ENCODE assay signal across 8 mouse cellular contexts in genomic region chr11:93856284-93856955, GRCm38 (mm10). TPM values are rescaled to one million over a fixed set of nuclear protein-coding genes. Genes with fewer than 3 reads are reported as not detected.
DNase-seq lines count a peak whose midpoint lies in the region; ATAC-seq and TF ChIP-seq lines count a peak whose summit lies in the region.

No protein-coding gene starts in this region.

- WGBS in heart, embryonic 13.5 days: 3% methylated on average over 6 of the region's 6 CpGs
- WGBS in lung, postnatal 0 days: 4% methylated on average over 6 of the region's 6 CpGs

- peak; percentile 4 for DNase-seq in G1E (ENCODE audit: low spot score)
- peak; percentile 93 for DNase-seq in brain, embryonic 14.5 days (ENCODE audit: low read depth)
- peak; percentile 39 for DNase-seq in fibroblast of lung, adult 2 months (ENCODE audit: low read depth)
- DNase-seq in layer of hippocampus, adult 11-12 months (ENCODE audit: low spot score): peak; percentile 85
- DNase-seq in lung, postnatal 0 days (ENCODE audit: low spot score): peak; percentile 83
- peak; percentile 61 for DNase-seq in ovary, postnatal 36 days (ENCODE audit: low spot score)
- peak; percentile 38 for DNase-seq in urinary bladder, adult 2 months (ENCODE audit: low spot score)

- H3K4me1 ChIP-seq in G1E (ENCODE audit: insufficient read depth, low read depth, low read length): no peaks in the 10 kb centered on the region
- H3K4me1 ChIP-seq in heart, embryonic 13.5 days: peaks cover 3% of the 10 kb centered on the region; the same call in 1 of the 2 replicates
- H3K4me1 ChIP-seq in lung, postnatal 0 days (ENCODE audit: insufficient read depth, low read depth, low read length): no peaks in the 10 kb centered on the region

- peaks cover 4% of the 10 kb centered on the region; the same call in 1 of the 2 replicates for H3K27me3 ChIP-seq in G1E (ENCODE audit: insufficient read depth, low read length)
- no peaks in the 10 kb centered on the region for H3K27me3 ChIP-seq in heart, embryonic 13.5 days (replicated peaks)
- no peaks in the 10 kb centered on the region for H3K27me3 ChIP-seq in lung, postnatal 0 days (replicated peaks; ENCODE audit: insufficient read depth, low read length)

- H3K9ac ChIP-seq in heart, embryonic 13.5 days: peak overlapping the region; percentile 8; the same call in 1 of the 2 replicates
- H3K9ac ChIP-seq in lung, postnatal 0 days (replicated peaks; ENCODE audit: low read depth): no peak overlapping the region

- H3K27ac ChIP-seq in heart, embryonic 13.5 days (replicated peaks): no peak overlapping the region
- H3K27ac ChIP-seq in lung, postnatal 0 days (ENCODE audit: low read length): no peak overlapping the region

- no peak for TF ChIP-seq EP300 in lung, postnatal 0 days (IDR thresholded peaks at IDR 0.05)

- H3K36me3 ChIP-seq in G1E (replicated peaks): peaks cover 20% of the 10 kb centered on the region
- H3K36me3 ChIP-seq in heart, embryonic 13.5 days: peaks cover 25% of the 10 kb centered on the region
- no peaks in the 10 kb centered on the region; the same call in 1 of the 2 replicates for H3K36me3 ChIP-seq in lung, postnatal 0 days (ENCODE audit: insufficient read depth, low read length)

- no peak for TF ChIP-seq POLR2A in brain, embryonic 14.5 days (IDR thresholded peaks at IDR 0.05; ENCODE audit: borderline replicate concordance, extremely low read depth, insufficient read depth, insufficient read length, poor library complexity, severe bottlenecking)

- H3K4me3 ChIP-seq in G1E (ENCODE audit: low read depth, low read length): no peak overlapping the region
- no peak overlapping the region for H3K4me3 ChIP-seq in heart, embryonic 13.5 days
- no peak overlapping the region for H3K4me3 ChIP-seq in lung, postnatal 0 days (ENCODE audit: low read depth, low read length)

- peak; percentile 40; the same call in 1 of the 2 replicates for ATAC-seq in G1E (ENCODE audit: extremely low read depth, insufficient number of reproducible peaks, low FRiP score, poor library complexity, severe bottlenecking)
- ATAC-seq in heart, embryonic 13.5 days (ENCODE audit: extremely low read depth, insufficient number of reproducible peaks, low FRiP score, low TSS enrichment): no peak
- no peak for ATAC-seq in lung, postnatal 0 days

- no peaks in the 10 kb centered on the region for H3K9me3 ChIP-seq in G1E (replicated peaks)
- no peaks in the 10 kb centered on the region for H3K9me3 ChIP-seq in heart, embryonic 13.5 days
- no peaks in the 10 kb centered on the region for H3K9me3 ChIP-seq in lung, postnatal 0 days (ENCODE audit: low read length)

- peak; percentile 34; the same call in 1 of the 2 replicates for TF ChIP-seq CTCF in G1E (IDR thresholded peaks at IDR 0.05; ENCODE audit: low read depth, low read length)
- peak; percentile 89 for TF ChIP-seq CTCF in brain, embryonic 14.5 days (IDR thresholded peaks at IDR 0.05; ENCODE audit: borderline replicate concordance, extremely low read depth, insufficient read depth, insufficient read length)
- peak; percentile 84 for TF ChIP-seq CTCF in lung, postnatal 0 days (IDR thresholded peaks at IDR 0.05)

- peak overlapping the region; percentile 48 for H3K4me2 ChIP-seq in heart, embryonic 13.5 days
- no peak overlapping the region for H3K4me2 ChIP-seq in lung, postnatal 0 days (replicated peaks; ENCODE audit: low read depth, low read length)

RNA-seq across cellular contexts. Expression of gene Utp18, which starts 29.1 kb away (rescaled TPM):
- total RNA-seq in G1E (2014; fragmentation: Nextera tagmentation) (21.9 and 24.9 TPM in 2 replicates), G1E (2017) (50.9 TPM in 2 replicates)
- 22.3 and 26.4 TPM in 2 replicates for polyA plus RNA-seq in G1E (2012)
- polyA plus RNA-seq in brain, embryonic 14.5 days (2012; rRNA removed): 23.8 and 24.1 TPM in 2 replicates
- polyA plus RNA-seq in heart, embryonic 13.5 days (2015; fragmentation: Nextera tagmentation; extraction: Ambion mirVana): 17.0 and 18.3 TPM in 2 replicates
- 10.4 and 12.1 TPM in 2 replicates for polyA plus RNA-seq in lung, postnatal 0 days (2015; fragmentation: Nextera tagmentation; extraction: Ambion mirVana)
- 15.2 and 17.8 TPM in 2 replicates for polyA plus RNA-seq in urinary bladder, adult 2 months (2012; rRNA removed)

RNA-seq across cellular contexts. Expression of gene Mbtd1, which starts 29.2 kb away (rescaled TPM):
- 105 and 119 TPM in 2 replicates for total RNA-seq in G1E (2014; fragmentation: Nextera tagmentation)
- 31.7 and 39.4 TPM in 2 replicates for total RNA-seq in G1E (2017)
- polyA plus RNA-seq in G1E (2012): 29.3 and 36.6 TPM in 2 replicates
- polyA plus RNA-seq in brain, embryonic 14.5 days (2012; rRNA removed): 46.0 and 51.4 TPM in 2 replicates
- polyA plus RNA-seq in heart, embryonic 13.5 days (2015; fragmentation: Nextera tagmentation; extraction: Ambion mirVana): 17.1 and 17.5 TPM in 2 replicates
- polyA plus RNA-seq in lung, postnatal 0 days (2015; fragmentation: Nextera tagmentation; extraction: Ambion mirVana): 11.1 and 12.4 TPM in 2 replicates
- 17.9 and 18.4 TPM in 2 replicates for polyA plus RNA-seq in urinary bladder, adult 2 months (2012; rRNA removed)

Comparison
In these comparisons a context has a peak if more than half of its experiments do, and no peak if none do; other contexts are left out.
1. DNase-seq: peak in every context shown above with its lines; median percentile 93 in brain, embryonic 14.5 days; 85 in layer of hippocampus, adult 11-12 months; 83 in lung, postnatal 0 days; 61 in ovary, postnatal 36 days; 39 in fibroblast of lung, adult 2 months; 38 in urinary bladder, adult 2 months; 4 in G1E.
2. CTCF ChIP-seq: peak in every context shown above with its lines; median percentile 89 in brain, embryonic 14.5 days; 84 in lung, postnatal 0 days; 34 in G1E.